Mouse (Mus musculus): Measurements from ENCODE around the gene Safb2. TPM values are rescaled to one million over a fixed set of nuclear protein-coding genes. Genes with fewer than 3 reads are reported as not detected.

Safb2 gene
- polyA plus RNA-seq, 1 experiment = 77.1 TPM

DNA sequence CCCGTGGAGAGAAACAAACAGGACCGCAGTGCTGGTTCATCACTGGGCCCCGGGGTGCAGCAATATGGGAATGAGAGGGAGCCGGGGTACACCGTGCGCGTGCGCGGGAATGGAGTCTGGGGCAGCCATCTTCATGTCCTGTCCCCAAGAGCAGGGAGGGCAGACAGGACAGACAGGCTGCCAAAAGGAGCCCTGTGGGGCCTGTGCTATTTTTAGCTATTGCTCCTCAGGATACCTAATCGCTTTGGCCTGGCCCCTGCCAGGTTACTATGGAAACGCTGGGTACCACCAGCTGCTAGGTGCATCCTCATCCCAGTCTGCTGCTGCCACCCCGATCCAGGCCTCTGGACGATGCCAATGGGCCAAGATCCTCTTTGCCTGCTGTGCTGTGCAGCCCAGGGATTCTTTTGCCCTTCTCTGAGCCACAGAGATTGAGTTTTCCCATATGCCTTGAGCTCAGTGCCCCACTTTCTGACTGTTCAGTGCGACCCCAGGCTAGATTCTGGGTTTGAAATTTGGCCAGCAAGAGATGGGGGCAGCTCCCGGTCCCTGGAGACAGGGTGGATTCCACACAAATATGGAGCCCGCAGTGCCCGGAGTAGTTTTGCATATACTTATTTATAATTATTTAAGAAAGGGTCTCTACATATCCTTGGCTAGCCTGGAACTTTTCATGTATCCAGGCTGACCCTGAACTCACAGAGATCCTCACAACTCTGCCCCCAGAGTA is 37.1 kb downstream of the Safb2 start:
- H3K27me3 ChIP-seq (replicated peaks; ENCODE audit: control insufficient read depth, insufficient read depth, low read length) = no peaks in the 10 kb centered on the region
- DNase-seq = no peak
- 78% methylated on average over 17 of the region's 17 CpGs for WGBS
- H3K36me3 ChIP-seq (ENCODE audit: control insufficient read depth, insufficient read depth, low read length) = no peaks in the 10 kb centered on the region
- H3K4me1 ChIP-seq (ENCODE audit: control insufficient read depth, insufficient read depth, low read length) = no peaks in the 10 kb centered on the region
- no peak overlapping the region for H3K4me3 ChIP-seq (ENCODE audit: insufficient read depth, low read depth, low read length)
- TF ChIP-seq POLR2A (IDR thresholded peaks at IDR 0.05; ENCODE audit: low read depth, low read length) (no peak), CTCF (conservative IDR thresholded peaks at IDR 0.05; ENCODE audit: insufficient read depth, insufficient read length, low read depth, low read length) (no peak)
- no peak overlapping the region for H3K27ac ChIP-seq (ENCODE audit: insufficient read depth, low read depth, low read length)

DNA sequence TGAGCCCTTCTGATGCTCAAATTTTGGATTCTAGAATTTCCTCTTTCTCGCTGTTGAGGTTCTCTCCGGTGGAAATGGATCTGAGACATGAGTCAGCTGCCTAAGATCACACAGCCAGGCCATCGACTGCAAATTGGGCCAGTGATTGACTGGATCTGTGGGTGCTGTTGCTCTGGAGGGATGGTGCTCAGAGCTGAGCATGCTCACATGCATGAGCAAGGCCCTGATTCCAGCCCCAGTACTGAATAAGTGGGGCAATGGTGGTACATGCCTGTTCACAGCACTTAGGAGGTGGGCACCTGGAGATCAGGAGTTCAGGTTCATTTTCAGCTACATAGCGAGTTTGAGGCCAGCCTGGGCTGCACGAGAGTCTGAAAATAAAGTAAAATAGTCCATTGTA is 37.8 kb downstream of the Safb2 start:
- no peak overlapping the region for H3K4me3 ChIP-seq (ENCODE audit: insufficient read depth, low read depth, low read length)
- no peak for DNase-seq
- 82% methylated on average over 5 of the region's 5 CpGs for WGBS

DNA sequence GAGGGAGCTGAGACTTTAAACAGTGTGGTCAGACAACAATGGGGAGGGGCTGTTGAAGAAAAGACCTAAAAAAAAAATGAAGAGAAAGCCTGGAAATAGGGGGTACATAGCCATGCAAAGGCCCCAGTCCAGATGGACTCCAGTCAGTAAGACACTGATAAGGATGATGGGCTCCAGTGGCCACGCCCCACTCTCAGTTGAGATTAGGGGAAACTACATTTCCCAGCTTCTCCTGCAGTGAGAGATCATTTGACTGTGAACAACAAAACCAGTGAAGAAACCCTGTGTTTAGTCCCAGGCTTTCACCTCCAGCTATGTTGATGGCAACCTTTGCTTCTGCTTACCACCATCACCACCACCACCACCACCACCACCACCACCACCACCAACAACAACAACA is 38.4 kb downstream of the Safb2 start:
- Histone ChIP-seq H3K36me3 (ENCODE audit: control insufficient read depth, insufficient read depth, low read length) (no peaks in the 10 kb centered on the region), H3K27ac (ENCODE audit: insufficient read depth, low read depth, low read length) (no peak overlapping the region), H3K4me3 (ENCODE audit: insufficient read depth, low read depth, low read length) (no peak overlapping the region), H3K4me1 (ENCODE audit: control insufficient read depth, insufficient read depth, low read length) (no peaks in the 10 kb centered on the region), H3K27me3 (replicated peaks; ENCODE audit: control insufficient read depth, insufficient read depth, low read length) (no peaks in the 10 kb centered on the region)
- 89% methylated on average over 1 of the region's 1 CpGs for WGBS
- TF ChIP-seq CTCF (conservative IDR thresholded peaks at IDR 0.05; ENCODE audit: insufficient read depth, insufficient read length, low read depth, low read length) = no peak
- no peak for TF ChIP-seq POLR2A (IDR thresholded peaks at IDR 0.05; ENCODE audit: low read depth, low read length)
- no peak for DNase-seq

More for the DNA sequence above, 37.8 kb downstream of the Safb2 start:
- Histone ChIP-seq H3K27ac (ENCODE audit: insufficient read depth, low read depth, low read length) (no peak overlapping the region), H3K27me3 (replicated peaks; ENCODE audit: control insufficient read depth, insufficient read depth, low read length) (no peaks in the 10 kb centered on the region), H3K4me1 (ENCODE audit: control insufficient read depth, insufficient read depth, low read length) (no peaks in the 10 kb centered on the region), H3K36me3 (ENCODE audit: control insufficient read depth, insufficient read depth, low read length) (no peaks in the 10 kb centered on the region)
- TF ChIP-seq POLR2A (IDR thresholded peaks at IDR 0.05; ENCODE audit: low read depth, low read length) (no peak), CTCF (conservative IDR thresholded peaks at IDR 0.05; ENCODE audit: insufficient read depth, insufficient read length, low read depth, low read length) (no peak)

- Histone ChIP-seq H3K27ac (ENCODE audit: insufficient read depth, low read depth, low read length) (no peak overlapping the region), H3K27me3 (replicated peaks; ENCODE audit: control insufficient read depth, insufficient read depth, low read length) (no peaks in the 10 kb centered on the region), H3K4me3 (ENCODE audit: insufficient read depth, low read depth, low read length) (no peak overlapping the region), H3K4me1 (ENCODE audit: control insufficient read depth, insufficient read depth, low read length) (no peaks in the 10 kb centered on the region), H3K36me3 (ENCODE audit: control insufficient read depth, insufficient read depth, low read length) (no peaks in the 10 kb centered on the region)
- 67% methylated on average over 7 of the region's 7 CpGs for WGBS
- TF ChIP-seq POLR2A (IDR thresholded peaks at IDR 0.05; ENCODE audit: low read depth, low read length) (no peak), CTCF (conservative IDR thresholded peaks at IDR 0.05; ENCODE audit: insufficient read depth, insufficient read length, low read depth, low read length) (no peak)
- DNase-seq = no peak
Measured at GRCm38 (mm10) chr17:56544699-56545387, 39.5 kb downstream of the Safb2 start.

DNA sequence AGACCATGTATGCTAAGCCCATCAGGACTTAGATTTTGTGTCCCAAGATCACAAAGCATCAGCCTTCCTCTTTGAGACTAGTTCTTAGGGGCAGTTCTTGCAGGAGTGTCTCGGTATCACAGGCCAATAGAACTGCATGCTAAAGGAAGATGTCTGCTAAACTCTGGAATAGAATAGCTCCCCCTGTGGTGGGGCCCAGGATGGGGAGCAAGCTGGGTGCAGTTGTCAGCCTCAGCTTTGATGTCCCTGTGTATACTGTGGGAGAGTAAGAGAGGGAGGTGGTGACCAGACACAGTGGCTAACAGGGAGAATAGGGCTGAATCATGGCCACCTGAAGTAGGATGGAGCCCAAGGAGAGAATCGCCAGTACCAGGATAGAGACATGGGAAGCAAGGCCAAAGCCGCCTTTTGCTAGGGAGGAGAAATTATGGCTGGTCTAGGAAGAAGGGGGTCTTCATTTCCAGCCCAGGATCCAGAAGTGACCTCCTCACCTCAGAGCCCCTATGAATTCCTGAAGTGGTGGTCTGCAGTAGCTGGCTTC is 40.6 kb downstream of the Safb2 start:
- no peak overlapping the region for H3K4me3 ChIP-seq (ENCODE audit: insufficient read depth, low read depth, low read length)
- H3K27ac ChIP-seq (ENCODE audit: insufficient read depth, low read depth, low read length) = no peak overlapping the region
- H3K27me3 ChIP-seq (replicated peaks; ENCODE audit: control insufficient read depth, insufficient read depth, low read length) = no peaks in the 10 kb centered on the region
- TF ChIP-seq POLR2A (IDR thresholded peaks at IDR 0.05; ENCODE audit: low read depth, low read length) (no peak), CTCF (conservative IDR thresholded peaks at IDR 0.05; ENCODE audit: insufficient read depth, insufficient read length, low read depth, low read length) (no peak)
- no peaks in the 10 kb centered on the region for H3K4me1 ChIP-seq (ENCODE audit: control insufficient read depth, insufficient read depth, low read length)
- H3K36me3 ChIP-seq (ENCODE audit: control insufficient read depth, insufficient read depth, low read length) = no peaks in the 10 kb centered on the region
- WGBS = 87% methylated on average over 3 of the region's 3 CpGs
- DNase-seq = no peak

GRCm38 (mm10) chr17:56542736-56543135 is 41.6 kb downstream of the Safb2 start:
- no peaks in the 10 kb centered on the region for H3K27me3 ChIP-seq (replicated peaks; ENCODE audit: control insufficient read depth, insufficient read depth, low read length)
- no peak for TF ChIP-seq CTCF (conservative IDR thresholded peaks at IDR 0.05; ENCODE audit: insufficient read depth, insufficient read length, low read depth, low read length)
- TF ChIP-seq POLR2A (IDR thresholded peaks at IDR 0.05; ENCODE audit: low read depth, low read length) = no peak
- no peak overlapping the region for H3K4me3 ChIP-seq (ENCODE audit: insufficient read depth, low read depth, low read length)
- 46% methylated on average over 8 of the region's 8 CpGs for WGBS
- H3K27ac ChIP-seq (ENCODE audit: insufficient read depth, low read depth, low read length) = no peak overlapping the region
- no peak for DNase-seq
- no peaks in the 10 kb centered on the region for H3K36me3 ChIP-seq (ENCODE audit: control insufficient read depth, insufficient read depth, low read length)
- H3K4me1 ChIP-seq (ENCODE audit: control insufficient read depth, insufficient read depth, low read length) = no peaks in the 10 kb centered on the region

GRCm38 (mm10) chr17:56540562-56540975 is 43.8 kb downstream of the Safb2 start:
- WGBS = 34% methylated on average over 6 of the region's 6 CpGs
- Histone ChIP-seq H3K4me3 (ENCODE audit: insufficient read depth, low read depth, low read length) (no peak overlapping the region), H3K36me3 (ENCODE audit: control insufficient read depth, insufficient read depth, low read length) (no peaks in the 10 kb centered on the region), H3K4me1 (ENCODE audit: control insufficient read depth, insufficient read depth, low read length) (no peaks in the 10 kb centered on the region), H3K27me3 (replicated peaks; ENCODE audit: control insufficient read depth, insufficient read depth, low read length) (no peaks in the 10 kb centered on the region), H3K27ac (ENCODE audit: insufficient read depth, low read depth, low read length) (no peak overlapping the region)
- DNase-seq = no peak
- TF ChIP-seq POLR2A (IDR thresholded peaks at IDR 0.05; ENCODE audit: low read depth, low read length) = no peak
- TF ChIP-seq CTCF (conservative IDR thresholded peaks at IDR 0.05; ENCODE audit: insufficient read depth, insufficient read length, low read depth, low read length) = no peak

Measured in kidney, adult 2 months (tissue).